Mouse (Mus musculus) erythroblast, embryonic 14.5 days (primary cell): ENCODE data around the gene Tbc1d9.

Source experiments
- GATA1 ChIP-seq: IDR thresholded peaks from 2 replicates; pipeline ENCODE4 v1.6.1; 2012; ENCODE audit warnings: low read length, inconsistent platforms, mixed read lengths
- TAL1 ChIP-seq: IDR thresholded peaks from 3 replicates; pipeline ENCODE4 v1.6.1; 2012; ENCODE audit warnings: low read length, inconsistent platforms, mixed read lengths

DNA sequence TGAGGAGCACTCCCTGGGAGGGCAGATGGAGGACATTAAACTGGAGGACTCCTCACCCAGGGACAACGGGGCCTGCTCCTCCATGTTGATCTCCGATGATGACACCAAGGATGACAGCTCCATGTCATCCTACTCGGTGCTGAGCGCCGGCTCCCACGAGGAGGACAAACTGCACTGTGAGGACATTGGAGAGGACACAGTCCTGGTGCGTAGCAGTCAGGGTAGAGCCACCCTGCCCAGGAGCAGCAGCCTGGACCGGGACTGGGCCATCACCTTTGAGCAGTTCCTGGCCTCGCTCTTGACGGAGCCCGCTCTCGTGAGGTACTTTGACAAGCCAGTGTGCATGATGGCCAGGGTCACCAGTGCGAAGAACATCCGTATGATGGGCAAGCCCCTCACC is 106.0 kb downstream of the Tbc1d9 start:
- TF ChIP-seq GATA1 (no peak), TAL1 (no peak)
